Mouse (Mus musculus) neutrophil, adult 59 days (primary cell): ENCODE data around the gene Gm6205. TPM values are rescaled to one million over a fixed set of nuclear protein-coding genes. Genes with fewer than 3 reads are reported as not detected.

Experiments
- total RNA-seq, 2 experiments: library from RNA; stranded (reverse); gene quantifications; 1 replicate in 1 of 2; 2 replicates in 1 of 2; pipeline ENCODE4 v1.2.4; 2023

Gm6205 gene
- not detected for total RNA-seq

DNA sequence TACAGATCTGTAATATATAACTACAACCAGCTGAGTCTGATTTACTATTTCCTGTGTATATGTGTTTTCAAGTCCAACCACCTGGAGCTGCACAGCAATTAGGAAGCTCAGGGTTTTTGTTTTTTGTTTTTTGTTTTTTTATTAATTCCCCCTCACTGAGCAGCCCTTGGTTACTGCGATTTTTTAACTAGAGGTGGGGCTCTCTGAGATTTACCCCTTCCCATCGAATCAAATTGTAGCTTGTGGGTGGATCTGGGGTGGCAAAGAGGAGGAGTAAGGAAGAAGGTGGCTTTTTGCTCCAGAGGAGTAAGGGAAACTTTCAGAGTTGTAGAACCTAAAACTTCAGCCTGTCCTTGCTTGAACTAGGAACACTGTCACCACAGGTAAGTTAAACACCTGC lies at the start of gene Gm6205:
Gene Gm6205 (plus strand): TSS at position 301 of the 400 bp plus-strand sequence.

DNA sequence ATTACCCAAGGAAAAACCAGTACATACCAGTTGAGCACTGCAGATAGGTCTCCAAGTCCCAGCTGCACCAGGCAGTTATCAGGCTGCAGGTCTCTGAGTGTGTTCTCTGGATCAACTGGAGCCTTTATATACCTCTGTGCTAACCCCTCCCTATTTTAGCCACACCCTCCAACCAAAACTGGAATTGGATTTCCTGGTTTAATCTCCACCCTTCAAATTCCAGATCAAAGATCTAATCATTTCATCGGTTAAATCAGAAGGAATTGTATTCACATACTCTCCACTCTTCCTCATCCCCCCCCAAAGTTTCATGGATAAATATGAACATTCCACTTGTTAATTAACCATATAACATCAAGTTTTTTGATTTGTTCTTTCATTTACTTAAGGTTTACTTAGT lies 31.9 kb upstream of the Gm6205 start, which contains the start of gene Gm3147:
Gene Gm3147 (minus strand): TSS at position 101 of the 400 bp plus-strand sequence.

GRCm38 (mm10) chr5:94623679-94624078 lies 24.5 kb upstream of the Gm6205 start, which contains the start of gene Gm6509:
Gm6509 (plus strand) TSS chr5:94623979.

Other genes with a start within 250 kb of the Gm6205 start
- not detected for gene Gm7682, start 202.6 kb upstream of the Gm6205 start, total RNA-seq
- gene Gm3139, start 122.1 kb upstream of the Gm6205 start, total RNA-seq = not detected
- gene Gm3147, start 32.0 kb upstream of the Gm6205 start, total RNA-seq = not detected
- not detected for gene Gm6509, start 24.4 kb upstream of the Gm6205 start, total RNA-seq
- not detected for gene Gm3183, start 217.1 kb downstream of the Gm6205 start, total RNA-seq